Mouse (Mus musculus): ENCODE results near the gene Fam49a. TPM values are rescaled to one million over a fixed set of nuclear protein-coding genes. Genes with fewer than 3 reads are reported as not detected.

Fam49a gene
- polyA plus RNA-seq, 1 experiment, result not detected

GRCm38 (mm10) chr12:12301815-12302214 lies 39.9 kb downstream of the Fam49a start:
- Histone ChIP-seq H3K27me3 (ENCODE audit: control insufficient read depth, insufficient read depth, insufficient read length) (no peaks in the 10 kb centered on the region), H3ac (ENCODE audit: control insufficient read depth, insufficient read length, low read depth) (no peak overlapping the region), H3K4me3 (ENCODE audit: insufficient read depth, poor library complexity, severe bottlenecking) (no peak overlapping the region)

GRCm38 (mm10) chr12:12306214-12306613 lies 44.3 kb downstream of the Fam49a start:
- Histone ChIP-seq H3K4me3 (ENCODE audit: insufficient read depth, poor library complexity, severe bottlenecking) (no peak overlapping the region), H3ac (ENCODE audit: control insufficient read depth, insufficient read length, low read depth) (no peak overlapping the region), H3K79me3 (ENCODE audit: low read depth) (no peaks in the 10 kb centered on the region), H3K27me3 (ENCODE audit: control insufficient read depth, insufficient read depth, insufficient read length) (no peaks in the 10 kb centered on the region), H3K36me3 (ENCODE audit: control insufficient read depth, insufficient read depth) (no peaks in the 10 kb centered on the region), H3K79me2 (ENCODE audit: control insufficient read depth, insufficient read depth) (no peaks in the 10 kb centered on the region)
- TF ChIP-seq MYOG (IDR thresholded peaks at IDR 0.05; ENCODE audit: control insufficient read depth, extremely low read depth, insufficient read length) (no peak), CEBPB (IDR thresholded peaks at IDR 0.05; ENCODE audit: low read depth) (no peak), FOSL1 (IDR thresholded peaks at IDR 0.05; ENCODE audit: insufficient read depth, low read length, poor library complexity, severe bottlenecking) (no peak)

More at GRCm38 (mm10) chr12:12301815-12302214, 39.9 kb downstream of the Fam49a start:
- no peaks in the 10 kb centered on the region for H3K79me2 ChIP-seq (ENCODE audit: control insufficient read depth, insufficient read depth)
- no peaks in the 10 kb centered on the region for H3K79me3 ChIP-seq (ENCODE audit: low read depth)
- H3K36me3 ChIP-seq (ENCODE audit: control insufficient read depth, insufficient read depth), result no peaks in the 10 kb centered on the region
- TF ChIP-seq MYOD1 (IDR thresholded peaks at IDR 0.05; ENCODE audit: control insufficient read depth, insufficient read length, low read depth), result no peak
- TF ChIP-seq FOSL1 (IDR thresholded peaks at IDR 0.05; ENCODE audit: insufficient read depth, low read length, poor library complexity, severe bottlenecking), result no peak
- TF ChIP-seq CTCF (IDR thresholded peaks at IDR 0.05; ENCODE audit: control insufficient read depth, insufficient read depth, insufficient read length), result no peak
- TF ChIP-seq USF1 (IDR thresholded peaks at IDR 0.05; ENCODE audit: low read depth), result no peak
- no peak for TF ChIP-seq CEBPB (IDR thresholded peaks at IDR 0.05; ENCODE audit: low read depth)
- TF ChIP-seq MYOG (IDR thresholded peaks at IDR 0.05; ENCODE audit: control insufficient read depth, extremely low read depth, insufficient read length), result no peak
- no peak for TF ChIP-seq MAX (IDR thresholded peaks at IDR 0.05)

GRCm38 (mm10) chr12:12306814-12307213 lies 44.9 kb downstream of the Fam49a start:
- H3ac ChIP-seq (ENCODE audit: control insufficient read depth, insufficient read length, low read depth), result no peak overlapping the region
- no peaks in the 10 kb centered on the region for H3K27me3 ChIP-seq (ENCODE audit: control insufficient read depth, insufficient read depth, insufficient read length)
- TF ChIP-seq CTCF (IDR thresholded peaks at IDR 0.05; ENCODE audit: control insufficient read depth, insufficient read depth, insufficient read length), result no peak
- no peak for TF ChIP-seq FOSL1 (IDR thresholded peaks at IDR 0.05; ENCODE audit: insufficient read depth, low read length, poor library complexity, severe bottlenecking)
- TF ChIP-seq CEBPB (IDR thresholded peaks at IDR 0.05; ENCODE audit: low read depth), result no peak
- no peak for TF ChIP-seq MAX (IDR thresholded peaks at IDR 0.05)
- no peak for TF ChIP-seq USF1 (IDR thresholded peaks at IDR 0.05; ENCODE audit: low read depth)
- TF ChIP-seq MYOG (IDR thresholded peaks at IDR 0.05; ENCODE audit: control insufficient read depth, extremely low read depth, insufficient read length), result no peak
- no peak for TF ChIP-seq MYOD1 (IDR thresholded peaks at IDR 0.05; ENCODE audit: control insufficient read depth, insufficient read length, low read depth)
- H3K79me2 ChIP-seq (ENCODE audit: control insufficient read depth, insufficient read depth), result no peaks in the 10 kb centered on the region
- H3K79me3 ChIP-seq (ENCODE audit: low read depth), result no peaks in the 10 kb centered on the region
- no peak overlapping the region for H3K4me3 ChIP-seq (ENCODE audit: insufficient read depth, poor library complexity, severe bottlenecking)
- no peaks in the 10 kb centered on the region for H3K36me3 ChIP-seq (ENCODE audit: control insufficient read depth, insufficient read depth)

GRCm38 (mm10) chr12:12307245-12307644 lies 45.3 kb downstream of the Fam49a start:
- Histone ChIP-seq H3ac (ENCODE audit: control insufficient read depth, insufficient read length, low read depth) (no peak overlapping the region), H3K79me3 (ENCODE audit: low read depth) (no peaks in the 10 kb centered on the region), H3K4me3 (ENCODE audit: insufficient read depth, poor library complexity, severe bottlenecking) (no peak overlapping the region), H3K27me3 (ENCODE audit: control insufficient read depth, insufficient read depth, insufficient read length) (no peaks in the 10 kb centered on the region), H3K79me2 (ENCODE audit: control insufficient read depth, insufficient read depth) (no peaks in the 10 kb centered on the region), H3K36me3 (ENCODE audit: control insufficient read depth, insufficient read depth) (no peaks in the 10 kb centered on the region)
- TF ChIP-seq MAX (IDR thresholded peaks at IDR 0.05), result no peak
- no peak for TF ChIP-seq MYOD1 (IDR thresholded peaks at IDR 0.05; ENCODE audit: control insufficient read depth, insufficient read length, low read depth)
- TF ChIP-seq CEBPB (IDR thresholded peaks at IDR 0.05; ENCODE audit: low read depth), result no peak
- no peak for TF ChIP-seq USF1 (IDR thresholded peaks at IDR 0.05; ENCODE audit: low read depth)

- no peak for TF ChIP-seq USF1 (IDR thresholded peaks at IDR 0.05; ENCODE audit: low read depth)
- no peak for TF ChIP-seq CEBPB (IDR thresholded peaks at IDR 0.05; ENCODE audit: low read depth)
- TF ChIP-seq MYOG (IDR thresholded peaks at IDR 0.05; ENCODE audit: control insufficient read depth, extremely low read depth, insufficient read length), result no peak
- no peak for TF ChIP-seq FOSL1 (IDR thresholded peaks at IDR 0.05; ENCODE audit: insufficient read depth, low read length, poor library complexity, severe bottlenecking)
- no peak for TF ChIP-seq MYOD1 (IDR thresholded peaks at IDR 0.05; ENCODE audit: control insufficient read depth, insufficient read length, low read depth)
- TF ChIP-seq MAX (IDR thresholded peaks at IDR 0.05), result no peak
- TF ChIP-seq CTCF (IDR thresholded peaks at IDR 0.05; ENCODE audit: control insufficient read depth, insufficient read depth, insufficient read length), result no peak
- no peaks in the 10 kb centered on the region for H3K27me3 ChIP-seq (ENCODE audit: control insufficient read depth, insufficient read depth, insufficient read length)
- no peaks in the 10 kb centered on the region for H3K36me3 ChIP-seq (ENCODE audit: control insufficient read depth, insufficient read depth)
- H3K79me2 ChIP-seq (ENCODE audit: control insufficient read depth, insufficient read depth), result no peaks in the 10 kb centered on the region
- H3K4me3 ChIP-seq (ENCODE audit: insufficient read depth, poor library complexity, severe bottlenecking), result no peak overlapping the region
- no peaks in the 10 kb centered on the region for H3K79me3 ChIP-seq (ENCODE audit: low read depth)
- H3ac ChIP-seq (ENCODE audit: control insufficient read depth, insufficient read length, low read depth), result no peak overlapping the region
Measured at GRCm38 (mm10) chr12:12313437-12313836, 51.5 kb downstream of the Fam49a start.

- no peaks in the 10 kb centered on the region for H3K27me3 ChIP-seq (ENCODE audit: control insufficient read depth, insufficient read depth, insufficient read length)
- no peaks in the 10 kb centered on the region for H3K79me2 ChIP-seq (ENCODE audit: control insufficient read depth, insufficient read depth)
- TF ChIP-seq FOSL1 (IDR thresholded peaks at IDR 0.05; ENCODE audit: insufficient read depth, low read length, poor library complexity, severe bottlenecking), result no peak
- TF ChIP-seq CEBPB (IDR thresholded peaks at IDR 0.05; ENCODE audit: low read depth), result no peak
- no peak for TF ChIP-seq CTCF (IDR thresholded peaks at IDR 0.05; ENCODE audit: control insufficient read depth, insufficient read depth, insufficient read length)
- no peak for TF ChIP-seq MYOG (IDR thresholded peaks at IDR 0.05; ENCODE audit: control insufficient read depth, extremely low read depth, insufficient read length)
- no peak for TF ChIP-seq MYOD1 (IDR thresholded peaks at IDR 0.05; ENCODE audit: control insufficient read depth, insufficient read length, low read depth)
- no peak for TF ChIP-seq USF1 (IDR thresholded peaks at IDR 0.05; ENCODE audit: low read depth)
- TF ChIP-seq MAX (IDR thresholded peaks at IDR 0.05), result no peak
- no peaks in the 10 kb centered on the region for H3K36me3 ChIP-seq (ENCODE audit: control insufficient read depth, insufficient read depth)
- no peaks in the 10 kb centered on the region for H3K79me3 ChIP-seq (ENCODE audit: low read depth)
- no peak overlapping the region for H3K4me3 ChIP-seq (ENCODE audit: insufficient read depth, poor library complexity, severe bottlenecking)
- no peak overlapping the region for H3ac ChIP-seq (ENCODE audit: control insufficient read depth, insufficient read length, low read depth)
Measured at GRCm38 (mm10) chr12:12313919-12314318, 52.0 kb downstream of the Fam49a start.

Measured in C2C12 (cell line).